Mouse (Mus musculus) neural tube, embryonic 11.5 days (tissue): Measurements from ENCODE around the gene Ryr2. TPM values are rescaled to one million over a fixed set of nuclear protein-coding genes. Genes with fewer than 3 reads are reported as not detected.
"Not testable (repeated sequence)": the region's sequence is repeated elsewhere in the genome, so short reads cannot be mapped to it uniquely, and the experiment has no call there.

Source experiments
- ATAC-seq: fragments of 200-750 bp; cut with Nextera tagmentation; 2 replicates; pipeline ENCODE4 v1.8.0; 2017; ENCODE audit warnings: moderate number of reproducible peaks, mild to moderate bottlenecking, moderate TSS enrichment, moderate library complexity; ENCODE audit not compliant: insufficient read depth, low FRiP score, low TSS enrichment
- DNase-seq: peaks from one replicate; pipeline ENCODE4 v3.0.0-alpha.2; 2015; ENCODE audit warnings: low spot score
- H3K27ac ChIP-seq: fragments of 300-500 bp; sonication (generic); 2 replicates; pipeline ENCODE4 v1.5.1; 2014; ENCODE audit warnings: low read depth, mild to moderate bottlenecking, low read length
- H3K27me3 ChIP-seq: fragments of 300-500 bp; sonication (generic); 2 replicates; pipeline ENCODE4 v1.6.1; 2014; ENCODE audit warnings: mild to moderate bottlenecking, low read length, mixed read lengths; ENCODE audit not compliant: control insufficient read depth, insufficient read depth
- H3K36me3 ChIP-seq: fragments of 300-500 bp; sonication (generic); 2 replicates; pipeline ENCODE4 v1.6.1; 2014; ENCODE audit warnings: mild to moderate bottlenecking, low read length, moderate library complexity, mixed read lengths; ENCODE audit not compliant: control insufficient read depth, insufficient read depth
- H3K4me1 ChIP-seq: fragments of 300-500 bp; sonication (generic); 2 replicates; pipeline ENCODE4 v1.6.1; 2014; ENCODE audit warnings: low read length, mixed read lengths; ENCODE audit not compliant: control insufficient read depth, insufficient read depth
- H3K4me2 ChIP-seq: fragments of 300-500 bp; sonication (generic); 2 replicates; pipeline ENCODE4 v1.6.1; 2014; ENCODE audit warnings: low read depth, mild to moderate bottlenecking, moderate library complexity
- H3K4me3 ChIP-seq: fragments of 300-500 bp; sonication (generic); 2 replicates; pipeline ENCODE4 v1.5.1; 2014; ENCODE audit warnings: low read depth, low read length
- H3K9ac ChIP-seq: fragments of 300-500 bp; sonication (generic); 2 replicates; pipeline ENCODE4 v1.6.1; 2014; ENCODE audit warnings: mild to moderate bottlenecking, low read length
- H3K9me3 ChIP-seq: fragments of 300-500 bp; sonication (generic); 2 replicates; pipeline ENCODE4 v1.6.1; 2016; ENCODE audit warnings: low read length; ENCODE audit not compliant: control insufficient read depth
- WGBS: fragments of 180-500 bp; shearing (Covaris S2); extraction: QIAGEN DNeasy Blood & Tissue Kit; methylation state at CpG from one replicate; pipeline ENCODE4 v1.1.7; 2014; 5-methylcytosine and 5-hydroxymethylcytosine counted together
- polyA plus RNA-seq: library from polyadenylated mRNA; unstranded; fragments of >200 nt; fragmentation: Nextera tagmentation; extraction: Ambion mirVana; gene quantifications from 2 replicates; pipeline ENCODE4 v1.2.1, GENCODE M21; 2014

Gene Ryr2
- polyA plus RNA-seq, 1 experiment from 2014 or later: 0.34 TPM

GRCm38 (mm10) chr13:11964391-11964790 lies 142.4 kb downstream of the Ryr2 start:
- Histone ChIP-seq H3K36me3 (no peaks in the 10 kb centered on the region), H3K27ac (no peak overlapping the region), H3K4me3 (no peak overlapping the region), H3K9ac (no peak overlapping the region), H3K27me3 (no peaks in the 10 kb centered on the region), H3K4me1 (no peaks in the 10 kb centered on the region), H3K4me2 (no peak overlapping the region), H3K9me3 (no peaks in the 10 kb centered on the region)
- ATAC-seq (no peak), DNase-seq (no peak)

GRCm38 (mm10) chr13:11959488-11960174 lies 147.1 kb downstream of the Ryr2 start:
- no peak overlapping the region for H3K9ac ChIP-seq
- H3K4me3 ChIP-seq: no peak overlapping the region
- DNase-seq: no peak
- no peaks in the 10 kb centered on the region for H3K36me3 ChIP-seq
- no peaks in the 10 kb centered on the region for H3K9me3 ChIP-seq
- no peaks in the 10 kb centered on the region for H3K4me1 ChIP-seq
- H3K27me3 ChIP-seq: no peaks in the 10 kb centered on the region
- no peak overlapping the region for H3K4me2 ChIP-seq
- no peak overlapping the region for H3K27ac ChIP-seq
- no peak for ATAC-seq

GRCm38 (mm10) chr13:11958854-11959253 lies 147.9 kb downstream of the Ryr2 start:
- Histone ChIP-seq H3K27ac (no peak overlapping the region), H3K27me3 (no peaks in the 10 kb centered on the region), H3K36me3 (no peaks in the 10 kb centered on the region), H3K4me1 (no peaks in the 10 kb centered on the region), H3K9me3 (no peaks in the 10 kb centered on the region), H3K4me3 (no peak overlapping the region), H3K9ac (no peak overlapping the region), H3K4me2 (no peak overlapping the region)
- DNase-seq (no peak), ATAC-seq (no peak)
- WGBS: 82% methylated on average over 3 of the region's 3 CpGs

- no peaks in the 10 kb centered on the region for H3K36me3 ChIP-seq
- H3K27ac ChIP-seq: no peak overlapping the region
- no peak overlapping the region for H3K4me3 ChIP-seq
- no peaks in the 10 kb centered on the region for H3K27me3 ChIP-seq
- no peak overlapping the region for H3K4me2 ChIP-seq
- 87% methylated on average over 4 of the region's 4 CpGs for WGBS
- no peaks in the 10 kb centered on the region for H3K4me1 ChIP-seq
- ATAC-seq (no peak), DNase-seq (no peak)
- no peak overlapping the region for H3K9ac ChIP-seq
- no peaks in the 10 kb centered on the region for H3K9me3 ChIP-seq
Measured at GRCm38 (mm10) chr13:11958271-11958670, 148.5 kb downstream of the Ryr2 start.

GRCm38 (mm10) chr13:11951951-11952350 lies 154.8 kb downstream of the Ryr2 start:
- H3K4me2 ChIP-seq: no peak overlapping the region
- no peak overlapping the region for H3K27ac ChIP-seq
- no peaks in the 10 kb centered on the region for H3K9me3 ChIP-seq
- no peak overlapping the region for H3K9ac ChIP-seq
- H3K4me3 ChIP-seq: no peak overlapping the region
- no peaks in the 10 kb centered on the region for H3K4me1 ChIP-seq
- no peaks in the 10 kb centered on the region for H3K27me3 ChIP-seq
- DNase-seq: no peak
- WGBS: 72% methylated on average over 3 of the region's 3 CpGs
- no peak for ATAC-seq
- no peaks in the 10 kb centered on the region for H3K36me3 ChIP-seq

GRCm38 (mm10) chr13:11945740-11946139 lies 161.0 kb downstream of the Ryr2 start:
- Histone ChIP-seq H3K4me1 (no peaks in the 10 kb centered on the region), H3K4me3 (no peak overlapping the region), H3K9ac (no peak overlapping the region), H3K36me3 (no peaks in the 10 kb centered on the region), H3K27me3 (no peaks in the 10 kb centered on the region), H3K4me2 (no peak overlapping the region), H3K27ac (no peak overlapping the region), H3K9me3 (no peaks in the 10 kb centered on the region)
- ATAC-seq: no peak
- no peak for DNase-seq
- 93% methylated on average over 2 of the region's 2 CpGs for WGBS

- Histone ChIP-seq H3K9me3 (no peaks in the 10 kb centered on the region), H3K4me1 (no peaks in the 10 kb centered on the region), H3K27ac (no peak overlapping the region), H3K4me3 (no peak overlapping the region), H3K36me3 (no peaks in the 10 kb centered on the region), H3K4me2 (no peak overlapping the region), H3K9ac (no peak overlapping the region), H3K27me3 (no peaks in the 10 kb centered on the region)
- no peak for ATAC-seq
- WGBS: 89% methylated on average over 4 of the region's 4 CpGs
- DNase-seq: no peak
Measured at GRCm38 (mm10) chr13:11941724-11942123, 165.0 kb downstream of the Ryr2 start.

GRCm38 (mm10) chr13:11934297-11935060 lies 172.3 kb downstream of the Ryr2 start:
- H3K27ac ChIP-seq, DNase-seq, H3K9ac ChIP-seq, ATAC-seq, H3K36me3 ChIP-seq, H3K4me1 ChIP-seq, H3K4me2 ChIP-seq, H3K9me3 ChIP-seq, H3K4me3 ChIP-seq, H3K27me3 ChIP-seq: not testable (repeated sequence)
- 55% methylated on average over 3 of the region's 3 CpGs for WGBS

- ATAC-seq: no peak
- no peaks in the 10 kb centered on the region for H3K36me3 ChIP-seq
Measured at GRCm38 (mm10) chr13:11933334-11933733, 173.4 kb downstream of the Ryr2 start.

More at GRCm38 (mm10) chr13:11933334-11933733, 173.4 kb downstream of the Ryr2 start:
- DNase-seq: no peak
- Histone ChIP-seq H3K4me2 (no peak overlapping the region), H3K27me3 (no peaks in the 10 kb centered on the region), H3K4me1 (no peaks in the 10 kb centered on the region), H3K9me3 (no peaks in the 10 kb centered on the region), H3K27ac (no peak overlapping the region), H3K4me3 (no peak overlapping the region), H3K9ac (no peak overlapping the region)
